Mouse (Mus musculus): Measurements from ENCODE around the gene H2-Q1.
"Not testable (repeated sequence)": the region's sequence is repeated elsewhere in the genome, so short reads cannot be mapped to it uniquely, and the experiment has no call there.

H2-Q1 gene

GRCm38 (mm10) chr17:35320327-35321081 lies at the start of gene H2-Q1:
Gene H2-Q1 (plus strand): TSS chr17:35320405.
- no peak for DNase-seq (ENCODE audit: low spot score in 2 of 2)

- no peak for DNase-seq (ENCODE audit: low spot score in 2 of 2)
Observed at GRCm38 (mm10) chr17:35272249-35272648, 48.0 kb upstream of the H2-Q1 start.

DNA sequence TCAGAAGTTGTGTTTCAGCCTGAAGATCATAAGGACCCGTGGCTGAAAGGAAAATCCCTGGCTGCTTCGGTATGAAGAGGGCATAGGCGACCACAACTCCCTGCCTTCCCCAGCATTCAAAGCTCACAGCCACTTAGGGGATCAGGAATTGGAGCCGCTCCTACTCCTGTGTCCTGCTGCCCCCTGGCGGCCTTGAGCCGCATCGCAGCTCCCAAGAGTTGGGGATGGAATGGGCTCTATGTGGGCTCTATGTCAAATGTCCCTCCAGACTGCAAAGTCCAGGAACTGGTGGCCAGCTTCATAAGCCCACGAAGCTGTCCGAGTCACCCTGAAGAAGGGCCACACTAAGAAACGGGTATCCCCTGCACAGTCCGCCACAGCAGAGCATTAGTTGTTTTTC lies 45.4 kb upstream of the H2-Q1 start:
- DNase-seq (ENCODE audit: low spot score in 2 of 2) = peak; percentile 83 to 84

GRCm38 (mm10) chr17:35276304-35276864 lies 43.8 kb upstream of the H2-Q1 start:
- no peak for DNase-seq (ENCODE audit: low spot score in 2 of 2)

DNA sequence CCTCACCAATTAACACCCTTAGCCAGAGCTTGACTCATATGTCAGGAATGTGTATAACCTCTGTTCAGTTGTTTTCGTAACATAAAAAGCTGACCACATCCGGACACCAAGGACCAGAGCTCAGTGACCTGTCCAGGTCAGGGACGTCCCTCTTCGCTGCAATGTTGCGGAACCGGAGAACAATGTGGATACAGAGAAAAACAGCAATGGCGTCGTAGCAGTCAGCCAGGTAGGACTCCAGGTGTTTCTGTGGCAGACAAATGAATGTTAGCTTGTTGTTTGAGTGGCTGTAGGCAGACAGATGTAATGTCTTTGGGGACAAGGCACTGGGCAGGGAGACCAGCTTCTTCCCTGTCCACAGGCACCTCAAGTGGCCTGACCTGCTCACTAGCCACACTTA lies 42.2 kb upstream of the H2-Q1 start:
- no peak for DNase-seq (ENCODE audit: low spot score in 2 of 2)

- DNase-seq (ENCODE audit: low spot score in 2 of 2) = no peak
Observed at GRCm38 (mm10) chr17:35278957-35279688, 41.1 kb upstream of the H2-Q1 start.

DNA sequence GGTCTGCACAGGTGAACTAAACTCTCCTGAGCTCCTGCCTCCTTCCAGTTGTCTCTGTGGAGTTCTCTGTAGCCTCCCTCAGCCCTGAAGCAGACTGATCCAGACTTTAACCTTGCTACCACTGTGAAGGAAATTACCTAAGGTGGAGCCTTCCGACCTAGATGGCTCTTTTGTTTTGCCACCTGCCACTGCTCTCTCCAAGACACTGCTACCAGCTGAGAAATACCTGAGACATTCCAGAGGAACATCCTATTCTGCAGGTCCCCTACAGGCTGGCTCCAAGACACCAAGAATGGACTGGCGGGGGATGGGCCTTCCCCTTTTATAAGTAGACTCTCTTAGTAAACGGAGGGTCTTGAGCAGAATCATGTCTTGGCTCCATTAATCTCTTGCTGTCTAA lies 39.9 kb upstream of the H2-Q1 start:
- no peak for DNase-seq (ENCODE audit: low spot score in 2 of 2)

- no peak for DNase-seq (ENCODE audit: low spot score in 2 of 2)
Observed at GRCm38 (mm10) chr17:35285431-35285830, 34.8 kb upstream of the H2-Q1 start.

DNA sequence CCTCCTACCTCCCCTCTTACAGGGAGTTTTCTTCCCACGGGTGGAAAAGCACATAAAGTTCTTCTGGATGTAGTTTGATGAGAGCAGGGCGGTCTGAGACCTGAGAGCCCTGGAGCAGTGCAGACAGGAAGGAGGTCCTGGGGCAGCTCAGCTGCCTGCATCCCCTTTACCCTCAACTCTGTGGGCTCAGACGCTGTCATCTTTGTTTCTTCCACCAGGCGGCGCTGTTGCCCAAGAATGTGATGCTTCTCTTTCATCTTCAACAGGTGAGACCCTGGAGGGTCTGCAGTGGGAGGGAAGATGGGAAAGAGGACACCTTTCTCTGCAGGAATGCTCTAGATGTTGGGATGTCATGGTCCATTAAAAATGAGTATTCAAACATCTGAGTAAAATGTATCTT lies 24.4 kb upstream of the H2-Q1 start:
- peak; percentile 45 to 55 for DNase-seq (ENCODE audit: low spot score in 2 of 2)

DNA sequence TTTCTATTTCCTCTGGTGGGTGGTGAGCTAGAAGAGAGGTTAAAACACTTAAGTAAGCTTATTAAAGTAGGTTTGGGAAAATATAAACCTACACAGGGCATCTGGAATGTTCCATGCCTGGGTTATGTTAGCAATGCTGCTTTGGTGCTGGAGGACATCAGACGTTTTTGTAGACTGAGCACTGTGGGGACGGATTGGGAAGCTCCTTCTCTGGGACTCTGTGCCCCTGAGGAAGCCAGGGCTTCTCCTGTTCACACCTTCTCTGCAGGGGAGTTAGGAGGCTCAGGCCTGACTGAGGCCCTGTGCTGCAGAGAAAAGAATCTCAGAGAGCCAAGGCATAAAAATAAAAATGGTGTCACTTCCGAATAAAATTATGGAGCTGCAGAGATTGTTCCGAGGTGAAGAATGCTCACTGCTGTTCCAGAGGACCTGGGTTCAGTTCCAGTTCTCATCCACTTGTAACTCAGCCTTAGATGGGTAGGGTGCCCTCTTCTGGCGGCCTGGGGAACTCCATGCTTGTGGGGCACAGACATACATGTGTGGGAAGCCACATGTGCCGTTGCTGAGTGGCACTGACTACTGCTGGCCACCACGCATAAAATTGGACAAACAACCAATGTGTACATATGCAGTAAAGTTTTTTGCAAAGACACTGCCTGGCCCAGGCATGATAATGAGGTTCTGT lies 19.8 kb upstream of the H2-Q1 start:
- not testable (repeated sequence) for DNase-seq (ENCODE audit: low spot score in 2 of 2)

GRCm38 (mm10) chr17:35301645-35302258 lies 18.5 kb upstream of the H2-Q1 start:
- DNase-seq (ENCODE audit: low spot score in 2 of 2) = peak; percentile 89

GRCm38 (mm10) chr17:35303271-35303670 lies 16.9 kb upstream of the H2-Q1 start:
- DNase-seq (ENCODE audit: low spot score in 2 of 2) = no peak

- no peak for DNase-seq (ENCODE audit: low spot score in 2 of 2)
Observed at GRCm38 (mm10) chr17:35303756-35304350, 16.4 kb upstream of the H2-Q1 start.

GRCm38 (mm10) chr17:35304478-35304877 lies 15.7 kb upstream of the H2-Q1 start:
- DNase-seq (ENCODE audit: low spot score in 2 of 2) = peak; percentile 28 to 57

GRCm38 (mm10) chr17:35304921-35305320 lies 15.3 kb upstream of the H2-Q1 start:
- not testable (repeated sequence) for DNase-seq (ENCODE audit: low spot score in 2 of 2)

DNA sequence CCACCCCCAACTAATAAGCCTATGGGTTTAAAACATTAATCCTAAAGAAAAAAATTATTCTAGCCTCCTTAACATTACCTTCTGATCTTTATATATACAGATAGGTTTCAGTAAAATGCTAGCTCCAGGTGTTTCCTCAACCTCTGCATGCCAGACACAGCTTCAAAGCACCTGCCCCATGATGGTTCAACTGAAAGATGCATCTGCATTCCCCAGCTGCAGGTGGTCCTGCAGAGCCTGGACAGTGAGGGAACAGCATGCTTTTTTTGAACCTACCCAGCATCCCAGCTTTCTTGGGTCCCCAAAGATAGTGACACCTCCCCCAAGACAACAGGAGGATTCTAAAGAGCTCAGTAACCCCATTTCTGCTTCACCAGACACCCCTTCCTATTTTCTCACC lies 1.5 kb upstream of the H2-Q1 start:
- DNase-seq (ENCODE audit: low spot score in 2 of 2) = no peak

GRCm38 (mm10) chr17:35325124-35325523 lies 4.9 kb downstream of the H2-Q1 start:
- DNase-seq (ENCODE audit: low spot score in 2 of 2) = not testable (repeated sequence)

- DNase-seq (ENCODE audit: low spot score in 2 of 2) = not testable (repeated sequence)
Observed at GRCm38 (mm10) chr17:35326000-35326399, 5.8 kb downstream of the H2-Q1 start.

DNA sequence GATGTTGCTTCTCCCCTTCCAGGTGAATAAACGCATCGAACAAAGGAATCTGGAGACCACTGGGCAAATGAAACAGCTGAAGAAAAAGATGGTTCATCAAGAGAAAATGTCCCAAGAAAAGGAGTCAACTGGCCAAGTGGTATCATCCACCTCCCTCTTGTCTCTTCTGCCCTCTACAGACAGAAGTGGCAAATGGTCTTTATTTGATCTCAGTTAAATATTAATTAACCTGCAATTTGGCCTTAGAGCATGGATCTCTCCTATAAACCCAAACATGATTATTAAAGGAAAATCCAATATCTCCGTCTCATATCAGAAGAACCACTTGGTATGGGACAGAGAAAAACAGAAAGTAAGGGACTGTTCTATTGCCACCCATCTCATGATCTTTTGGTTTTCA lies 9.5 kb downstream of the H2-Q1 start:
- DNase-seq (ENCODE audit: low spot score in 2 of 2) = not testable (repeated sequence)

DNA sequence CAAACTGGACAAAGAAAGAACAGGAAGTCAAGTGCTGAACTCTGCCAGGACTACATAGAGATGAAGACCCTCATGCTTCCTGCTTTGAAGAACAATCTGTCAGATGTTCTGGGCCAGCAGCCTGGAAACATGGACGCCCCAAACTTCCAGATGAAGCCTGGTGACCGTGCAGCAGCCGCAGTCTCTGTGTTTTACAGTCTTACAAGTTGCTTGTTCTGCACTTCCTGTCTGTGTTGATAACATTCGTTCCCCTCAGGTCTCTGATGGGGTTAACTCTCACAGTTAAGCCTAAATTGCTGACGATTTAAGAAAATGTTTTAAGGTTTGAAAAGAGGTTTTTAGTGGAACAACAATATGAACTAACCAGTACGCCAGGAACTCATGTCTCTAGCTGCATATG lies 11.3 kb downstream of the H2-Q1 start:
- DNase-seq (ENCODE audit: low spot score in 2 of 2) = not testable (repeated sequence)

- no peak for DNase-seq (ENCODE audit: low spot score in 2 of 2)
Observed at GRCm38 (mm10) chr17:35342071-35342671, 22.0 kb downstream of the H2-Q1 start, which contains the start of gene H2-Q2. Gene H2-Q2 (plus strand): TSS chr17:35342242.

All from urinary bladder, postnatal 36 days (tissue).